Mouse (Mus musculus) heart, adult 11 months (tissue): ENCODE measurements at regions not wholly inside any gene's neighbourhood (a gene's known extent, or its start where the extent isn't known, plus 50 kb on each side); places are given as distances from the start of the nearest gene placed in this dataset.

Experiments
- DNase-seq: peaks from one replicate; pipeline ENCODE4 v3.0.0; 2022

- peak; percentile 54 for DNase-seq
Measured at GRCm38 (mm10) chrX:37753474-37753873, 51.2 kb upstream of the Rhox5 start.

GRCm38 (mm10) chrX:37754385-37754784 is 50.3 kb upstream of the Rhox5 start:
- peak; percentile 88 for DNase-seq
